Mouse (Mus musculus): ENCODE data around the gene Baiap2l2.

Baiap2l2 gene

GRCm38 (mm10) chr15:79299563-79300155 is 14.3 kb upstream of the Baiap2l2 start:
- no peak for DNase-seq

- no peak for DNase-seq
Measured at GRCm38 (mm10) chr15:79298553-79298952, 13.2 kb upstream of the Baiap2l2 start.

GRCm38 (mm10) chr15:79292779-79293178 is 7.4 kb upstream of the Baiap2l2 start:
- no peak for DNase-seq

GRCm38 (mm10) chr15:79290340-79290739 is 5.0 kb upstream of the Baiap2l2 start:
- DNase-seq, result no peak

GRCm38 (mm10) chr15:79289441-79289840 is 4.1 kb upstream of the Baiap2l2 start:
- DNase-seq, result no peak

- no peak for DNase-seq
Measured at GRCm38 (mm10) chr15:79288387-79288786, 3.0 kb upstream of the Baiap2l2 start.

- DNase-seq, result no peak
Measured at GRCm38 (mm10) chr15:79287091-79287490, 1.8 kb upstream of the Baiap2l2 start.

GRCm38 (mm10) chr15:79286141-79286540 is 804 bp upstream of the Baiap2l2 start:
- no peak for DNase-seq

- no peak for DNase-seq
Measured at GRCm38 (mm10) chr15:79283371-79283770, 2.0 kb downstream of the Baiap2l2 start.

- DNase-seq, result no peak
Measured at GRCm38 (mm10) chr15:79282434-79282833, 2.9 kb downstream of the Baiap2l2 start.

- no peak for DNase-seq
Measured at GRCm38 (mm10) chr15:79281389-79281788, 3.9 kb downstream of the Baiap2l2 start.

- no peak for DNase-seq
Measured at GRCm38 (mm10) chr15:79280850-79281249, 4.5 kb downstream of the Baiap2l2 start.

- DNase-seq, result no peak
Measured at GRCm38 (mm10) chr15:79280209-79280608, 5.1 kb downstream of the Baiap2l2 start.

GRCm38 (mm10) chr15:79277728-79278127 is 7.6 kb downstream of the Baiap2l2 start:
- DNase-seq, result no peak

- DNase-seq, result no peak
Measured at GRCm38 (mm10) chr15:79273020-79273419, 12.3 kb downstream of the Baiap2l2 start.

GRCm38 (mm10) chr15:79271124-79271746 is 14.1 kb downstream of the Baiap2l2 start:
- DNase-seq, result peak; percentile 56

GRCm38 (mm10) chr15:79270317-79271123 is 14.8 kb downstream of the Baiap2l2 start:
- DNase-seq, result peak; percentile 54

GRCm38 (mm10) chr15:79268521-79268920 is 16.8 kb downstream of the Baiap2l2 start:
- no peak for DNase-seq

GRCm38 (mm10) chr15:79265384-79265783 is 20.0 kb downstream of the Baiap2l2 start:
- no peak for DNase-seq

GRCm38 (mm10) chr15:79263726-79264125 is 21.6 kb downstream of the Baiap2l2 start:
- DNase-seq, result no peak

- DNase-seq, result no peak
Measured at GRCm38 (mm10) chr15:79262786-79263309, 22.5 kb downstream of the Baiap2l2 start.

- no peak for DNase-seq
Measured at GRCm38 (mm10) chr15:79262375-79262774, 23.0 kb downstream of the Baiap2l2 start.

- no peak for DNase-seq
Measured at GRCm38 (mm10) chr15:79261757-79262156, 23.6 kb downstream of the Baiap2l2 start.

Measured in right cerebral cortex, postnatal 14 days (tissue).